Comparison of ENCODE assay signal across 8 mouse cellular contexts in the genomic region with DNA sequence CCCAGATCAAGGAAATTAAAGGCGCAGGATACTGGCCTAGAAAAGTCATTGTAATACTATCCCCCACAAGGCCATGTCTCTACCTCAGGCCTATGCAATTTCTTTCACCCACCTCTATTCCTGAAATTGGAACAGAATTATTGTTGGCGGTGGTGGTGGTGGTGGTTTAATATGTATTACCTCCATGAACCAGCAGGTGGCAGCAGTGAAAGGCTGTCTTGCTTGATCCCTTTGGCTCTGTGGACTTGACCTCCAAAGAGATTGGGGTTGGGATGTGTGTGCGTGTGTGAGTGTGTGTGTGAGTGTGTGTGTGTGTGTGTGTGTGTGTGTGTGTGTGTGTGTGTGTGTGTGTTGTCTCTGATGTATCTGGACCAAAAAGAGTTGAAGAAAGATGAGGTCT. TPM values are rescaled to one million over a fixed set of nuclear protein-coding genes. Genes with fewer than 3 reads are reported as not detected.
DNase-seq lines count a peak whose midpoint lies in the region; ATAC-seq and TF ChIP-seq lines count a peak whose summit lies in the region.

No protein-coding gene starts in this region.

- H3K27ac ChIP-seq in thymus, adult 2 months (ENCODE audit: control insufficient read depth, insufficient read depth, low read length), result no peak overlapping the region
- no peak overlapping the region for H3K27ac ChIP-seq in cortical plate, adult 2 months (ENCODE audit: insufficient read depth, low read length)
- H3K27ac ChIP-seq in limb, embryonic 14.5 days (replicated peaks; ENCODE audit: low read depth, low read length), result no peak overlapping the region

- no peaks in the 10 kb centered on the region for H3K9me3 ChIP-seq in limb, embryonic 14.5 days (ENCODE audit: control insufficient read depth, low read length)

- ATAC-seq in CD4-positive, CD25-positive, alpha-beta regulatory T cell, adult 4 months, result no peak
- peak; percentile 47; the same call in 1 of the 2 replicates for ATAC-seq in limb, embryonic 14.5 days (ENCODE audit: low FRiP score, low read depth)

- TF ChIP-seq CTCF in thymus, adult 2 months (IDR thresholded peaks at IDR 0.05; ENCODE audit: borderline replicate concordance, control insufficient read depth, extremely low read depth, insufficient read depth, low read length, poor library complexity), result no peak
- TF ChIP-seq CTCF in cortical plate, adult 2 months (IDR thresholded peaks at IDR 0.05; ENCODE audit: extremely low read depth, insufficient read depth, low read length), result peak; percentile 75

- intact Hi-C loops in heart, postnatal 36 days (cut with DNase I), result loop anchor here (1.0 to 5.0 kb wide), 3 partner anchors 97 to 311 kb away; partner anchors contain the start of gene Gnat1

- H3K4me3 ChIP-seq in thymus, adult 2 months (ENCODE audit: control insufficient read depth, insufficient read depth, low read length), result no peak overlapping the region
- no peak overlapping the region for H3K4me3 ChIP-seq in cortical plate, adult 2 months (ENCODE audit: insufficient read depth, low read length)
- H3K4me3 ChIP-seq in limb, embryonic 14.5 days (replicated peaks; ENCODE audit: low read length), result no peak overlapping the region

- peak; percentile 75 for DNase-seq in CD4-positive, CD25-positive, alpha-beta regulatory T cell, adult 2 months (ENCODE audit: low read depth, low spot score)
- DNase-seq in thymus, adult 2 months, result peak; percentile 48
- no peak for DNase-seq in thymus, adult 18-20 months
- DNase-seq in heart, postnatal 36 days, result peak; percentile 57 to 61
- peak; percentile 71 for DNase-seq in limb, embryonic 14.5 days (ENCODE audit: low spot score)
- DNase-seq in retina, postnatal 7 days (ENCODE audit: low read depth, low spot score), result peak; percentile 62

- WGBS in thymus, adult 2 months, result 8% methylated on average over 3 of the region's 3 CpGs
- WGBS in limb, embryonic 14.5 days, result 2% methylated on average over 3 of the region's 3 CpGs

- no peak overlapping the region for H3K4me2 ChIP-seq in limb, embryonic 14.5 days (replicated peaks; ENCODE audit: low read depth, low read length, severe bottlenecking)

- H3K9ac ChIP-seq in limb, embryonic 14.5 days (ENCODE audit: low read depth, low read length, severe bottlenecking), result no peak overlapping the region

- no peaks in the 10 kb centered on the region for H3K27me3 ChIP-seq in thymus, adult 2 months (ENCODE audit: control insufficient read depth, insufficient read depth, low read length)
- H3K27me3 ChIP-seq in limb, embryonic 14.5 days (ENCODE audit: control insufficient read depth, insufficient read depth, low read length), result no peaks in the 10 kb centered on the region

- no peaks in the 10 kb centered on the region for H3K4me1 ChIP-seq in thymus, adult 2 months (replicated peaks; ENCODE audit: control insufficient read depth, insufficient read depth, low read length)
- H3K4me1 ChIP-seq in cortical plate, adult 2 months (ENCODE audit: control insufficient read depth, insufficient read depth, low read length), result no peaks in the 10 kb centered on the region
- no peaks in the 10 kb centered on the region for H3K4me1 ChIP-seq in limb, embryonic 14.5 days (ENCODE audit: control insufficient read depth, insufficient read depth, low read length)

- H3K36me3 ChIP-seq in thymus, adult 2 months (ENCODE audit: control insufficient read depth, insufficient read depth, low read length), result no peaks in the 10 kb centered on the region
- no peaks in the 10 kb centered on the region for H3K36me3 ChIP-seq in limb, embryonic 14.5 days (ENCODE audit: control insufficient read depth, insufficient read depth, low read length)

- TF ChIP-seq POLR2A in thymus, adult 2 months (IDR thresholded peaks at IDR 0.05; ENCODE audit: control insufficient read depth, extremely low read depth, insufficient read depth, low read length, poor library complexity), result no peak
- no peak for TF ChIP-seq POLR2A in cortical plate, adult 2 months (IDR thresholded peaks at IDR 0.05; ENCODE audit: extremely low read depth, insufficient read depth, low read length)
- TF ChIP-seq POLR2A in limb, embryonic 14.5 days (IDR thresholded peaks at IDR 0.05; ENCODE audit: borderline replicate concordance, extremely low read depth, insufficient read depth, insufficient read length), result no peak

RNA-seq across cellular contexts. Expression of gene 6430571L13Rik, which starts 26.2 kb away (rescaled TPM):
- polyA plus RNA-seq in CD4-positive, CD25-positive, alpha-beta regulatory T cell, adult 4 months (2017; shearing (Covaris generic)), result 1 to 10 TPM; 1.8 to 3.0 TPM
- 0.91 and 1.2 TPM in 2 replicates for polyA plus RNA-seq in thymus, adult 2 months (2012; rRNA removed)
- polyA plus RNA-seq in cortical plate, adult 2 months (2012; rRNA removed), result 5.1 and 5.2 TPM in 2 replicates
- total RNA-seq in heart, postnatal 36 days (2021), result 1 to 10 TPM; 4.2 to 5.3 TPM
- polyA plus RNA-seq in limb, embryonic 14.5 days (2012; rRNA removed), result 1.0 and 1.1 TPM in 2 replicates
- 0.39 and 0.56 TPM in 2 replicates for polyA plus RNA-seq in limb, embryonic 14.5 days (2014; fragmentation: Nextera tagmentation; extraction: Ambion mirVana)

RNA-seq across cellular contexts. Expression of gene Hemk1, which starts 28.5 kb away (rescaled TPM):
- 10 to 100 TPM; 27.8 to 29.1 TPM for polyA plus RNA-seq in CD4-positive, CD25-positive, alpha-beta regulatory T cell, adult 4 months (2017; shearing (Covaris generic))
- 23.6 and 25.5 TPM in 2 replicates for polyA plus RNA-seq in thymus, adult 2 months (2012; rRNA removed)
- 33.0 and 33.7 TPM in 2 replicates for polyA plus RNA-seq in cortical plate, adult 2 months (2012; rRNA removed)
- 10 to 100 TPM; 22.3 to 22.6 TPM for total RNA-seq in heart, postnatal 36 days (2021)
- 24.9 and 32.9 TPM in 2 replicates for polyA plus RNA-seq in limb, embryonic 14.5 days (2012; rRNA removed)
- polyA plus RNA-seq in limb, embryonic 14.5 days (2014; fragmentation: Nextera tagmentation; extraction: Ambion mirVana), result 12.2 and 12.8 TPM in 2 replicates

RNA-seq across cellular contexts. Expression of gene Cacna2d2, which starts 32.8 kb away (rescaled TPM):
- under 1 TPM; 0.52 to 0.73 TPM for polyA plus RNA-seq in CD4-positive, CD25-positive, alpha-beta regulatory T cell, adult 4 months (2017; shearing (Covaris generic))
- polyA plus RNA-seq in thymus, adult 2 months (2012; rRNA removed), result 7.7 and 8.9 TPM in 2 replicates
- 29.2 and 32.9 TPM in 2 replicates for polyA plus RNA-seq in cortical plate, adult 2 months (2012; rRNA removed)
- 10 to 100 TPM; 10.5 to 13.3 TPM for total RNA-seq in heart, postnatal 36 days (2021)
- 9.3 and 13.6 TPM in 2 replicates for polyA plus RNA-seq in limb, embryonic 14.5 days (2012; rRNA removed)
- 0.29 and 0.57 TPM in 2 replicates for polyA plus RNA-seq in limb, embryonic 14.5 days (2014; fragmentation: Nextera tagmentation; extraction: Ambion mirVana)

Comparison
In these comparisons a context has a peak if more than half of its experiments do, and no peak if none do; other contexts are left out.
1. DNase-seq: peak in CD4-positive, CD25-positive, alpha-beta regulatory T cell, adult 2 months (single experiment), thymus, adult 2 months (single experiment), heart, postnatal 36 days (2 of 2), limb, embryonic 14.5 days (single experiment) and retina, postnatal 7 days (single experiment); none in thymus, adult 18-20 months (0 of 2).